Mouse (Mus musculus) G1E-ER4 (cell line): Measurements from ENCODE around the gene Mpdz. TPM values are rescaled to one million over a fixed set of nuclear protein-coding genes. Genes with fewer than 3 reads are reported as not detected.

Experiments
- GATA1 ChIP-seq: IDR thresholded peaks from one replicate; pipeline ENCODE4 v1.8.0; 2012; ENCODE audit warnings: low read length, inconsistent platforms
- polyA plus RNA-seq: library from polyadenylated mRNA; stranded (reverse); fragments of >175 nt; gene quantifications from 2 replicates; pipeline ENCODE4 v1.2.3, GENCODE M21; 2012

Gene Mpdz
- polyA plus RNA-seq, 1 experiment = not detected

DNA sequence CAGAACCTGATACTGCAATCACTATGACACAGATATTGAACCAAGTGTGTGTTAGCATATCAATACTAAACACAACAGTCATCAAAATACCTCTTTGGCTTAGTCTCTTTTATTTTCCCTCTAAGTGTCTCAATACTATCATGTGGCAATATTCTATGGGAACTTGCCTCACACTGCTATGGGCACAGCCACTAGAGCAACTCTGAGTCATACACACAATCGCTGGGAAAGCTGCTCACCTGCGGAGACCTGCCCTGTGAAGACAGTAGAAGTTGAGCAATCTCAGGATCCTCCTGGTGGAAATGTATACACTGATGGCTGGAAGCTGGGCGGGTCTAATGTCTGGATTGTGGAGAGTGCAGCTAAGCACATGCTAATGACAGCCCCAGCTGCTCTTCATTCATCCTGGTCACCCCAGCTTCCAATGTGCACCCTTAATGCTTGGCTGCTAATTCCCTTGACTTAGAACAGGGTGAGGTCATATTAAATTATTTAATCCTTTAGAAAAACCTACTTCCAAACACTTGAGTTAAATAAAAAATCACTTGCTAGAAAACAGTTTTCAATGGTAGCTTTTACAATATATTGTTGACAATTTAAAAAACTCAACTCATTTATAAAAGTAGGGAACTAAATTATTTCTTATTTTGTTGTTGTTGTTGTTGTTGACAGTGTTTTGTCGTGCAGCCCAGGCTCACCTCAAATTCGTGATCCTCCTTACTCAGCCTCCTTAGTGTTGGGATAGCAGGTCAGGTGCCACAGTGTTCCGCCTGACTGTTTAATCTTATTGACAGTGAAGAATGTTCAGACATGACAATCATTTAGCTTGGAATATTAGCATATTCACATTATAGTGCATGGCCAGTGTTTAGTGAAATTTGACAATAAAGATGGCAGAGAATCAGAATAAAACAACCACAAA is 189.5 kb downstream of the Mpdz start:
- no peak for TF ChIP-seq GATA1

- no peak for TF ChIP-seq GATA1
Measured at GRCm38 (mm10) chr4:81252334-81252733, 190.3 kb downstream of the Mpdz start.

- TF ChIP-seq GATA1 = no peak
Measured at GRCm38 (mm10) chr4:81251934-81252333, 190.7 kb downstream of the Mpdz start.

GRCm38 (mm10) chr4:81249245-81249644 is 193.4 kb downstream of the Mpdz start:
- no peak for TF ChIP-seq GATA1

DNA sequence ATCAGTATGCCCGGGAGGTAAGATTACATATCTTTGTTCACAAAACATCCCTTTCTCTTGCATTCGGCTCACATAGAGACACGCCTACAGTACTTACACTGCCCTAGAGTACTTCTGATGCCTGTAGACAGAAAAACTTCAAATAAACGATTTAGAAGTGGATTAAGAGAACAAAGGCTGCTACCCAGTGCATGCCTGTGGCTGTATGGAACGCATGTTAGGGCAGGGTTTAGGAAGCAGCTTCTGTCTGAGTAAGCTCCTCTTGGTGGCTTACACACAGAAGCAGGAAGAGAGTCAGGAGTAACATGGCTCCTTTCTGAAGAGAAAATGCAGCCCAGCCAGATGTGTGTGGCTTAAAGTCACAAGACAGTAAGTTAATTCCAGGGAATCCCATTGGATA is 206.4 kb downstream of the Mpdz start:
- TF ChIP-seq GATA1 = no peak
